Mouse (Mus musculus): ENCODE data around the gene Ctdspl. TPM values are rescaled to one million over a fixed set of nuclear protein-coding genes. Genes with fewer than 3 reads are reported as not detected.
A peak's percentile ranks its signal among the peaks of the same experiment; 100 is the strongest.

Gene Ctdspl
- polyA plus RNA-seq, 2 experiments, result 2.3 to 3.6 TPM

DNA sequence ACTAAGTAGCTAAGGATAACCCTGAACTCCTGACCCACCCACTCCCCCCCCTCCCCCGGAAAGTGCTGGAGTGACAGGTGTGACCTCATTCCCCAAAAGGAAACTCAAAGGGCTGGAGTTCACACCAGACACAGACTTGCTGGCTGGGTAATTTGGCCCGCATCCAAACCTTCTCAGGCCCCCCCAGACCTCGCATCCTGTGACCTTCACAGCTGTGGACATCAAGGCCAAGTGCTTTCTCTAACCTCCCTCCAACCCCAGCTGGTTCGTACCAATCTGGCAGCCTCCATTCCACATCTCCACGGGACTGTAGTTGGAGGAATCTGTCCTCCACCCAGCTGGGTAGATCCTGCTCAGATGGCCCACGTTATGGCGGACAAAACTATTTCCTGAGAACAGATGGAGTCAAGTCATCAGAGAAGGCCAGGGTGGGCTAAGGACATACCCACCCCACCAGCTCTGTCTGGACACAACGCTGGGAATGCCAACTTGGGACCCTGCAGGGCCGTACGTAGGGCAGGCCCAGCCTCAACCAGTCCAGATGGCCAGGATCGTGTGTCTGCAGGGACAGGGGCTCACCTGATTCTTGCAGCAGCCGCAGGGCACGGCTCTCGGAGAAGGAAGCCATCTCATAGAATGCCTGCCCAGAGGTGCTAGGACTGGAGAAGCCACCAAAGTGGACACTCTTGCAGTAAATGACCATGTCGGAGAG is 147.1 kb downstream of the Ctdspl start:
- WGBS (ENCODE audit: insufficient replicate concordance), result 76% methylated on average over 15 of the region's 15 CpGs
- Histone ChIP-seq H3K9ac (replicated peaks) (no peak overlapping the region), H3K4me2 (ENCODE audit: low read depth) (no peak overlapping the region), H3K9me3 (ENCODE audit: control insufficient read depth, low read length) (no peaks in the 10 kb centered on the region), H3K27me3 (ENCODE audit: control insufficient read depth, insufficient read depth, low read length) (no peaks in the 10 kb centered on the region), H3K36me3 (replicated peaks; ENCODE audit: control insufficient read depth, insufficient read depth, low read depth) (no peaks in the 10 kb centered on the region), H3K4me1 (replicated peaks; ENCODE audit: control insufficient read depth in 2 of 2, insufficient read depth in 2 of 2, low read length in 1 of 2) (no peaks in the 10 kb centered on the region), H3K4me3 (ENCODE audit: insufficient read depth in 1 of 2, low read depth in 2 of 2, low read length in 2 of 2) (no peak overlapping the region), H3K27ac (no peak overlapping the region)
- no peak for ATAC-seq (ENCODE audit: insufficient read depth)
- no peak for DNase-seq (ENCODE audit: low read depth in 3 of 3, low spot score in 3 of 3)
- TF ChIP-seq CTCF (IDR thresholded peaks at IDR 0.05; ENCODE audit: low read depth) (no peak), EP300 (IDR thresholded peaks at IDR 0.05; ENCODE audit: low read depth) (no peak)

GRCm38 (mm10) chr9:119075685-119076084 is 149.4 kb downstream of the Ctdspl start:
- peak; percentile 22; the same call in 1 of the 2 replicates for ATAC-seq (ENCODE audit: insufficient read depth)

GRCm38 (mm10) chr9:119080040-119080675 is 153.9 kb downstream of the Ctdspl start:
- no peak for ATAC-seq (ENCODE audit: insufficient read depth)

More at GRCm38 (mm10) chr9:119075685-119076084, 149.4 kb downstream of the Ctdspl start:
- H3K27me3 ChIP-seq (ENCODE audit: control insufficient read depth, insufficient read depth, low read length), result no peaks in the 10 kb centered on the region
- DNase-seq (ENCODE audit: low read depth in 3 of 3, low spot score in 3 of 3), result no peak
- H3K27ac ChIP-seq, result no peak overlapping the region
- WGBS (ENCODE audit: insufficient replicate concordance), result 57% methylated on average over 16 of the region's 16 CpGs
- H3K9me3 ChIP-seq (ENCODE audit: control insufficient read depth, low read length), result no peaks in the 10 kb centered on the region
- TF ChIP-seq EP300 (IDR thresholded peaks at IDR 0.05; ENCODE audit: low read depth) (no peak), CTCF (IDR thresholded peaks at IDR 0.05; ENCODE audit: low read depth) (no peak)
- no peak overlapping the region for H3K9ac ChIP-seq (replicated peaks)
- no peak overlapping the region for H3K4me2 ChIP-seq (ENCODE audit: low read depth)
- no peaks in the 10 kb centered on the region for H3K4me1 ChIP-seq (replicated peaks; ENCODE audit: control insufficient read depth in 2 of 2, insufficient read depth in 2 of 2, low read length in 1 of 2)
- H3K4me3 ChIP-seq (ENCODE audit: insufficient read depth in 1 of 2, low read depth in 2 of 2, low read length in 2 of 2), result no peak overlapping the region
- H3K36me3 ChIP-seq (replicated peaks; ENCODE audit: control insufficient read depth, insufficient read depth, low read depth), result no peaks in the 10 kb centered on the region

DNA sequence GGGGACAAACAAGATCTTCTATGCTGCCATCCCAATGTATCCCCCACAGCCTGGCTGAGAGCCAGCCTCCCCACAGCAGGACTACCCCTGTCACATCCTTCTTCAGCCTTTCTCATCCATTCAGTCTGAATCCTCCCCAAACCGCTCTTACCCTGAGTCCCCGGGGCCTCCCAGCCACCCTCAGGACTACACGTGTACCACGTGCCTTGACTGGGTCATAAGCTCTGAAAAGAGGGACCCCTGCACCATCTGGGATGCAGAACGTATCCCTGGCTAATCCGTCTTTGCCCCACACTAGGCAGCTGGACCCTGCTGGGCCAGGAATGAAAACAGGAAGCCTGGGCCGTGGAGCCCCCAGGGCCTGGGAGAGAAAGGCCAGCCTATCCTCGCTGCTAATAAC is 155.8 kb downstream of the Ctdspl start:
- H3K4me2 ChIP-seq (ENCODE audit: low read depth), result no peak overlapping the region
- DNase-seq (ENCODE audit: low read depth in 3 of 3, low spot score in 3 of 3) (no peak), ATAC-seq (ENCODE audit: insufficient read depth) (no peak)
- no peak overlapping the region for H3K4me3 ChIP-seq (ENCODE audit: insufficient read depth in 1 of 2, low read depth in 2 of 2, low read length in 2 of 2)
- WGBS (ENCODE audit: insufficient replicate concordance), result 42% methylated on average over 8 of the region's 8 CpGs
- H3K27me3 ChIP-seq (ENCODE audit: control insufficient read depth, insufficient read depth, low read length), result no peaks in the 10 kb centered on the region
- no peak for TF ChIP-seq CTCF (IDR thresholded peaks at IDR 0.05; ENCODE audit: low read depth)
- TF ChIP-seq EP300 (IDR thresholded peaks at IDR 0.05; ENCODE audit: low read depth), result no peak
- H3K27ac ChIP-seq, result no peak overlapping the region
- no peaks in the 10 kb centered on the region for H3K4me1 ChIP-seq (replicated peaks; ENCODE audit: control insufficient read depth in 2 of 2, insufficient read depth in 2 of 2, low read length in 1 of 2)
- no peaks in the 10 kb centered on the region for H3K36me3 ChIP-seq (replicated peaks; ENCODE audit: control insufficient read depth, insufficient read depth, low read depth)
- no peaks in the 10 kb centered on the region for H3K9me3 ChIP-seq (ENCODE audit: control insufficient read depth, low read length)
- no peak overlapping the region for H3K9ac ChIP-seq (replicated peaks)

More at GRCm38 (mm10) chr9:119080040-119080675, 153.9 kb downstream of the Ctdspl start:
- TF ChIP-seq EP300 (IDR thresholded peaks at IDR 0.05; ENCODE audit: low read depth) (no peak), CTCF (IDR thresholded peaks at IDR 0.05; ENCODE audit: low read depth) (no peak)
- Histone ChIP-seq H3K27me3 (ENCODE audit: control insufficient read depth, insufficient read depth, low read length) (no peaks in the 10 kb centered on the region), H3K4me2 (ENCODE audit: low read depth) (no peak overlapping the region), H3K4me3 (ENCODE audit: insufficient read depth in 1 of 2, low read depth in 2 of 2, low read length in 2 of 2) (no peak overlapping the region), H3K36me3 (replicated peaks; ENCODE audit: control insufficient read depth, insufficient read depth, low read depth) (no peaks in the 10 kb centered on the region), H3K27ac (no peak overlapping the region), H3K9me3 (ENCODE audit: control insufficient read depth, low read length) (no peaks in the 10 kb centered on the region), H3K4me1 (replicated peaks; ENCODE audit: control insufficient read depth in 2 of 2, insufficient read depth in 2 of 2, low read length in 1 of 2) (no peaks in the 10 kb centered on the region), H3K9ac (replicated peaks) (no peak overlapping the region)
- 67% methylated on average over 5 of the region's 5 CpGs for WGBS (ENCODE audit: insufficient replicate concordance)
- DNase-seq (ENCODE audit: low read depth in 3 of 3, low spot score in 3 of 3), result no peak

- H3K4me3 ChIP-seq (ENCODE audit: insufficient read depth in 1 of 2, low read depth in 2 of 2, low read length in 2 of 2), result no peak overlapping the region
- ATAC-seq (ENCODE audit: insufficient read depth), result no peak
- no peaks in the 10 kb centered on the region for H3K27me3 ChIP-seq (ENCODE audit: control insufficient read depth, insufficient read depth, low read length)
- no peak overlapping the region for H3K4me2 ChIP-seq (ENCODE audit: low read depth)
- H3K4me1 ChIP-seq (replicated peaks; ENCODE audit: control insufficient read depth in 2 of 2, insufficient read depth in 2 of 2, low read length in 1 of 2), result peaks cover 0 to 6% of the 10 kb centered on the region in 2 experiments; a peak in 1 of 4 replicates
- no peak overlapping the region for H3K9ac ChIP-seq (replicated peaks)
- no peak overlapping the region for H3K27ac ChIP-seq
- DNase-seq (ENCODE audit: low read depth in 3 of 3, low spot score in 3 of 3), result no peak
- 51% methylated on average over 7 of the region's 7 CpGs for WGBS (ENCODE audit: insufficient replicate concordance)
- TF ChIP-seq EP300 (IDR thresholded peaks at IDR 0.05; ENCODE audit: low read depth), result no peak
- no peak for TF ChIP-seq CTCF (IDR thresholded peaks at IDR 0.05; ENCODE audit: low read depth)
- H3K9me3 ChIP-seq (ENCODE audit: control insufficient read depth, low read length), result no peaks in the 10 kb centered on the region
- H3K36me3 ChIP-seq (replicated peaks; ENCODE audit: control insufficient read depth, insufficient read depth, low read depth), result no peaks in the 10 kb centered on the region
These were observed 156.6 kb downstream of the Ctdspl start for GRCm38 (mm10) chr9:119082656-119083430.
